Mouse (Mus musculus): ENCODE data around the gene Cep170b. TPM values are rescaled to one million over a fixed set of nuclear protein-coding genes. Genes with fewer than 3 reads are reported as not detected.
A peak's percentile ranks its signal among the peaks of the same experiment; 100 is the strongest.

Cep170b gene
- polyA plus RNA-seq, 1 experiment from 2014 or later: 8.0 TPM

DNA sequence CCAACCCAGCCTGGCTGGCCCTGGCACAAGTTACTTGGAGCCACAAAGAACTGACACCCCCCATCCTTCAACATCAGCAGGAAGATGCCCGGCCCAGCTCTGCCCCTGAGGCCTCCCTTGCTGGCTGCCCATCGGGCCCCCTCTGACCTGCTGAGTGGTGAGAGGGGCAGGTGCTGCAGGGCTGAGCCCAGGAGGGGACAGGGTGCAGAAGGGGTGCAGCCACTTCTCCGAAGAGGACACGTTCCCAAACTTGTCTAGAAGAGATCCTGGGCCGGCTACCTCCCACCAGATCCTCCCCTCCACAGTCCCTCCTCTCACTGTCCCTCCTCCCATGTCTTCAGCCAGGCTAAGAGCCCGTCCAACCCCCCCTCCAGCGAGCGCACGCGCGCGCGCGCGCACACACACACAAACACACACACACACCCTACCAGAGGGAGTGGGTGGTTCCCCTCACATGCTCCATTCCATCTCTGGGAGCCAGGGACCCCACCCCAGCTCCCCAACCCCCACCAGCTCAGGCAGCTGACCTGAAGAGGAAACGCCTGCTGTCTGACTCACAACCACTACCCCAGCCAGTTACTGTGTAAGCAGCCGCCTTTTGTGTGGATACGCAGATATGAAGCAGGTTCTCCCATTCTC is 75.3 kb downstream of the Cep170b start:
- H3K36me3 ChIP-seq (ENCODE audit: control insufficient read depth, insufficient read depth, low read length): no peaks in the 10 kb centered on the region
- H3K27ac ChIP-seq (ENCODE audit: low read depth, low read length): no peak overlapping the region
- 0 out of 2 replicates have a peak overlapping the region, but pooled peaks have one; percentile 14 for H3K9ac ChIP-seq (ENCODE audit: low read depth, low read length)
- no peak for ATAC-seq (replicated peaks; ENCODE audit: low FRiP score)
- no peak for DNase-seq (ENCODE audit: low spot score)
- WGBS: 51% methylated on average over 18 of the region's 18 CpGs
- H3K4me3 ChIP-seq (ENCODE audit: low read depth, low read length): no peak overlapping the region
- H3K27me3 ChIP-seq (replicated peaks; ENCODE audit: control insufficient read depth, insufficient read depth, low read length): peaks cover 12% of the 10 kb centered on the region
- no peaks in the 10 kb centered on the region for H3K9me3 ChIP-seq (ENCODE audit: control insufficient read depth, low read length)
- peaks cover 9% of the 10 kb centered on the region; the same call in 1 of the 2 replicates for H3K4me1 ChIP-seq (replicated peaks; ENCODE audit: control insufficient read depth, insufficient read depth, low read length)
- no peak overlapping the region for H3K4me2 ChIP-seq

Small RNAs within 50 kb of the gene (microRNA-seq; reads per million reads assigned to microRNA genes)
- gene Mir6940 (ENCODE audit: borderline number of aligned reads): not detected

Other genes starting within 250 kb of the Cep170b start
- gene A530016L24Rik, start 231.0 kb upstream of the Cep170b start, polyA plus RNA-seq (2014; fragmentation: Nextera tagmentation; extraction: Ambion mirVana): 0.11 and 0.12 TPM in 2 replicates
- gene Tmem179, start 203.7 kb upstream of the Cep170b start, polyA plus RNA-seq (2014; fragmentation: Nextera tagmentation; extraction: Ambion mirVana): 0.70 and 0.71 TPM in 2 replicates
- gene Inf2, start 131.7 kb upstream of the Cep170b start, polyA plus RNA-seq (2014; fragmentation: Nextera tagmentation; extraction: Ambion mirVana): 4.6 and 6.5 TPM in 2 replicates
- 5.6 and 7.4 TPM in 2 replicates for gene Adssl1, start 100.4 kb upstream of the Cep170b start, polyA plus RNA-seq (2014; fragmentation: Nextera tagmentation; extraction: Ambion mirVana)
- 216 and 222 TPM in 2 replicates for gene Siva1, start 75.8 kb upstream of the Cep170b start, polyA plus RNA-seq (2014; fragmentation: Nextera tagmentation; extraction: Ambion mirVana)
- 54.9 and 62.9 TPM in 2 replicates for gene Akt1, start 45.6 kb upstream of the Cep170b start, polyA plus RNA-seq (2014; fragmentation: Nextera tagmentation; extraction: Ambion mirVana)
- 0.96 and 1.7 TPM in 2 replicates for gene Zbtb42, start 41.6 kb upstream of the Cep170b start, polyA plus RNA-seq (2014; fragmentation: Nextera tagmentation; extraction: Ambion mirVana)
- 6.3 and 7.4 TPM in 2 replicates for gene Pld4, start 40.2 kb downstream of the Cep170b start, polyA plus RNA-seq (2014; fragmentation: Nextera tagmentation; extraction: Ambion mirVana)
- 0.23 and 0.34 TPM in 2 replicates for gene Ahnak2, start 82.2 kb downstream of the Cep170b start, polyA plus RNA-seq (2014; fragmentation: Nextera tagmentation; extraction: Ambion mirVana)
- 2.2 and 2.5 TPM in 2 replicates for gene Clba1, start 88.5 kb downstream of the Cep170b start, polyA plus RNA-seq (2014; fragmentation: Nextera tagmentation; extraction: Ambion mirVana)
- gene Cdca4, start 109.0 kb downstream of the Cep170b start, polyA plus RNA-seq (2014; fragmentation: Nextera tagmentation; extraction: Ambion mirVana): 111 and 125 TPM in 2 replicates
- gene Gpr132, start 147.8 kb downstream of the Cep170b start, polyA plus RNA-seq (2014; fragmentation: Nextera tagmentation; extraction: Ambion mirVana): 0.53 and 0.62 TPM in 2 replicates
- 0.39 and 1.4 TPM in 2 replicates for gene Jag2, start 209.3 kb downstream of the Cep170b start, polyA plus RNA-seq (2014; fragmentation: Nextera tagmentation; extraction: Ambion mirVana)
- gene Nudt14, start 221.7 kb downstream of the Cep170b start, polyA plus RNA-seq (2014; fragmentation: Nextera tagmentation; extraction: Ambion mirVana): 38.4 and 43.2 TPM in 2 replicates